Mouse (Mus musculus): Measurements from ENCODE around the gene Plagl1. TPM values are rescaled to one million over a fixed set of nuclear protein-coding genes. Genes with fewer than 3 reads are reported as not detected.

Plagl1 gene
- polyA plus RNA-seq, 1 experiment, result 12.4 TPM

DNA sequence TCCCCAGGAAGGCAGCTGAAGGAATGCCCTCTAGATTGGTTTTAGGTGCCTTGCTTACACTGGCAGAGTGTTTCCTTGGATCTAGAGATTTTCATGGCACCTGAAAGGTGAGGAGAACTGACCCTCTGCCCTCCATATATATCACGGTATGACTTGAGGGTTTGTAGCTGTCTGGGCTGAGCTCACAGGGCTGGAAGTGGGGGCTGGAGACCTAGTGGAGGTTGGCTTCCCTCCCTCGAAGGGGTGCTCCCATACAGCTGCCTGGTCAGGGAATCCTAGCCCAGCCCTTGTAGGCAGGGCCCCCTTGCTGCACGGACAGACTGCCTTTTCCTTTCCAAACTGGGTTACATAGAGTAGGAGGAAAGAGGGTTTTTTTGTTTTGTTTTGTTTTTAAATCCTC, 52.5 kb downstream of the Plagl1 start:
- TF ChIP-seq CTCF (IDR thresholded peaks at IDR 0.05; ENCODE audit: borderline replicate concordance, control insufficient read depth, extremely low read depth, insufficient read depth, low read length, poor library complexity), result no peak
- TF ChIP-seq POLR2A (IDR thresholded peaks at IDR 0.05; ENCODE audit: control insufficient read depth, extremely low read depth, insufficient read depth, low read length, poor library complexity), result no peak
- no peak for DNase-seq
- Histone ChIP-seq H3K27me3 (ENCODE audit: control insufficient read depth, insufficient read depth, low read length) (no peaks in the 10 kb centered on the region), H3K4me3 (ENCODE audit: control insufficient read depth, insufficient read depth, low read length) (no peak overlapping the region), H3K4me1 (replicated peaks; ENCODE audit: control insufficient read depth, insufficient read depth, low read length) (no peaks in the 10 kb centered on the region), H3K27ac (ENCODE audit: control insufficient read depth, insufficient read depth, low read length) (no peak overlapping the region), H3K36me3 (ENCODE audit: control insufficient read depth, insufficient read depth, low read length) (no peaks in the 10 kb centered on the region)
- WGBS, result 84% methylated on average over 3 of the region's 3 CpGs

DNA sequence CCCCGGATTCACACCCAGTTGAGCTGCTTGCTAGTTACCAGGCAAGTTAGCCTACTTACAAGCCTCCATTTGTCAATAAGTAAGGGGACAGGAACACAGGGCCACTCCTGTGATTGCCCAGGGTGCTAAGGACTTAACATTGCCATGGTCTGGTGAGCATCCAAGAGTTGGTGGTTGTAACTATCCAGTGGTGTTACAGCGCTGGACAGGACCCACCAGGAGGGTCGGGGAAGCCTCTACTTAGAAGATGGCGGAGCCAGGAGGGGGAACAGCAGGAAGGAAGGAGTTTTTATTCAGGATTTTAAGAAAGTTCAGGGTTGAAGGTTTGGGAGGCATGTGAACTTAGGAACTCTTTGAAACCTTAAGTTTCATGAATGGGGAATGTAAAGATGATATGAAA, 53.3 kb downstream of the Plagl1 start:
- TF ChIP-seq POLR2A (IDR thresholded peaks at IDR 0.05; ENCODE audit: control insufficient read depth, extremely low read depth, insufficient read depth, low read length, poor library complexity), result no peak
- no peak for TF ChIP-seq CTCF (IDR thresholded peaks at IDR 0.05; ENCODE audit: borderline replicate concordance, control insufficient read depth, extremely low read depth, insufficient read depth, low read length, poor library complexity)
- WGBS, result 92% methylated on average over 4 of the region's 4 CpGs
- no peak overlapping the region for H3K27ac ChIP-seq (ENCODE audit: control insufficient read depth, insufficient read depth, low read length)

DNA sequence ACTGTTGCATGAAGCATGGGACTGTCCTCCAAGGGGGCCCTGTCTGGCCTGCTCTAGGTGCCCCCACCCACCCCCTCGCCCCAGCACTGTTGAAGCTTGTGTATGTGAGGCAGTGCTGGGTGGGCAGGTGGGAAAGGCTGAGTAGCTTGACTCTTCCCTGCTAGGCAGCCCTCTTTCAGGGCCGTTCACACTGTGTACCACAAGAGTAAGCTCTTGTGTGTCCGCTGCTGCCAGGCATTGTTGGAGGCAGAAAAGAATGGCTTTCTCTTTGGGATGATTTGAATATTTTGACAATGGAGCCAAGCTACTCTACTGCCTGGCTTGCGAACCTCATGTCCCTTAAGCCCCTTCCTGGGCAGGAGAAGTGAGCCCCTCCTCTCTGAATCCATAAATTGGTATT, 54.7 kb downstream of the Plagl1 start:
- Histone ChIP-seq H3K36me3 (ENCODE audit: control insufficient read depth, insufficient read depth, low read length) (no peaks in the 10 kb centered on the region), H3K4me3 (ENCODE audit: control insufficient read depth, insufficient read depth, low read length) (no peak overlapping the region), H3K4me1 (replicated peaks; ENCODE audit: control insufficient read depth, insufficient read depth, low read length) (no peaks in the 10 kb centered on the region), H3K27me3 (ENCODE audit: control insufficient read depth, insufficient read depth, low read length) (no peaks in the 10 kb centered on the region), H3K27ac (ENCODE audit: control insufficient read depth, insufficient read depth, low read length) (no peak overlapping the region)
- no peak for DNase-seq
- TF ChIP-seq CTCF (IDR thresholded peaks at IDR 0.05; ENCODE audit: borderline replicate concordance, control insufficient read depth, extremely low read depth, insufficient read depth, low read length, poor library complexity) (no peak), POLR2A (IDR thresholded peaks at IDR 0.05; ENCODE audit: control insufficient read depth, extremely low read depth, insufficient read depth, low read length, poor library complexity) (no peak)
- 90% methylated on average over 4 of the region's 4 CpGs for WGBS

More for the DNA sequence above, 53.3 kb downstream of the Plagl1 start:
- Histone ChIP-seq H3K27me3 (ENCODE audit: control insufficient read depth, insufficient read depth, low read length) (no peaks in the 10 kb centered on the region), H3K4me1 (replicated peaks; ENCODE audit: control insufficient read depth, insufficient read depth, low read length) (no peaks in the 10 kb centered on the region), H3K4me3 (ENCODE audit: control insufficient read depth, insufficient read depth, low read length) (no peak overlapping the region), H3K36me3 (ENCODE audit: control insufficient read depth, insufficient read depth, low read length) (no peaks in the 10 kb centered on the region)
- no peak for DNase-seq

DNA sequence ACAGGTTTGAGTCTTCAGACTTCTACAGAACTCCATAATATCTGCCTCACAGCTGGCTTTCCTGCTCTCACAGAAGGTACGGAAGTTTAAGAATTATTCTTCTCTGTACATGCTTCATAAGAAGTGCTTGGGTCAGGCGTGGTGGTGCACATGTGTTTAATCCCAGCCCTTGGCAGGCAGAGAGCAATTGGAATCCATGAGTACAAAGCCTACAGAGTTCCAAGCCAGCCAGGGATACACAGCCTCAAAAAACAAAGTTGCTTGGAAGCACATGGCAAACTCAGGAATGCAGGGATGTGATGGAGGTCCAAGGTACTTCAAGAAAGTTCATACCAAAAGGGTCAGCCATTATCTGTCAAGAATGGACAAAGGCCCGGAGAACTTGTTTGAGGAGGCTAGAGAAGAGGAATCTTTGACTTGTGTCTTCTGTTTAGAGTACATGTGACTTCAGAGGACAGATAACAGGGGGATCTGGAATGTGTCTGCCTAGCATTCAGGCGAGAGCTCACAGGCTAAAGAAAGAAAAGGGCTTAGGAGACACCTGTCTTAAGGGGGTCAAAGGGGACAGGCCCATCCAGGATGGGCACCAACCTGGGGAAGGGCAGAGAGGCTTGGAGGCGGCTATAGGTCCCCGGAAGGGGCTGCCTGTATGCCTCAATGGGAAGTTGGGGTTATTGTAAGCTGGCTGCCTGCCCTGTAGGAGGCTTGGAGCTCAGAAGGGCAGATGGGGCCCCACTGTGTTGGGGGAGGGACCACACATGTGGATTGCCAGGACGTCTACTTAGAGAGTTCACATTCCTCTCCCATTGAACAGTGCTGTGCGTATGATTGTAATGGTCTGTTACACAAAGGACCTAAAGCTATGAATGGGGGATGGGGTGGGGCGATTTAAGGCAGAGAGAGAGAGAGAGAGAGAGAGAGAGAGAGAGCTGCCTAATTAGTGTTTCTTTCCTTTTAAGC, 56.7 kb downstream of the Plagl1 start:
- Histone ChIP-seq H3K4me1 (replicated peaks; ENCODE audit: control insufficient read depth, insufficient read depth, low read length) (no peaks in the 10 kb centered on the region), H3K4me3 (ENCODE audit: control insufficient read depth, insufficient read depth, low read length) (no peak overlapping the region), H3K27ac (ENCODE audit: control insufficient read depth, insufficient read depth, low read length) (no peak overlapping the region), H3K36me3 (ENCODE audit: control insufficient read depth, insufficient read depth, low read length) (no peaks in the 10 kb centered on the region), H3K27me3 (ENCODE audit: control insufficient read depth, insufficient read depth, low read length) (no peaks in the 10 kb centered on the region)
- 78% methylated on average over 9 of the region's 9 CpGs for WGBS
- DNase-seq, result no peak
- TF ChIP-seq CTCF (IDR thresholded peaks at IDR 0.05; ENCODE audit: borderline replicate concordance, control insufficient read depth, extremely low read depth, insufficient read depth, low read length, poor library complexity), result no peak
- no peak for TF ChIP-seq POLR2A (IDR thresholded peaks at IDR 0.05; ENCODE audit: control insufficient read depth, extremely low read depth, insufficient read depth, low read length, poor library complexity)

DNA sequence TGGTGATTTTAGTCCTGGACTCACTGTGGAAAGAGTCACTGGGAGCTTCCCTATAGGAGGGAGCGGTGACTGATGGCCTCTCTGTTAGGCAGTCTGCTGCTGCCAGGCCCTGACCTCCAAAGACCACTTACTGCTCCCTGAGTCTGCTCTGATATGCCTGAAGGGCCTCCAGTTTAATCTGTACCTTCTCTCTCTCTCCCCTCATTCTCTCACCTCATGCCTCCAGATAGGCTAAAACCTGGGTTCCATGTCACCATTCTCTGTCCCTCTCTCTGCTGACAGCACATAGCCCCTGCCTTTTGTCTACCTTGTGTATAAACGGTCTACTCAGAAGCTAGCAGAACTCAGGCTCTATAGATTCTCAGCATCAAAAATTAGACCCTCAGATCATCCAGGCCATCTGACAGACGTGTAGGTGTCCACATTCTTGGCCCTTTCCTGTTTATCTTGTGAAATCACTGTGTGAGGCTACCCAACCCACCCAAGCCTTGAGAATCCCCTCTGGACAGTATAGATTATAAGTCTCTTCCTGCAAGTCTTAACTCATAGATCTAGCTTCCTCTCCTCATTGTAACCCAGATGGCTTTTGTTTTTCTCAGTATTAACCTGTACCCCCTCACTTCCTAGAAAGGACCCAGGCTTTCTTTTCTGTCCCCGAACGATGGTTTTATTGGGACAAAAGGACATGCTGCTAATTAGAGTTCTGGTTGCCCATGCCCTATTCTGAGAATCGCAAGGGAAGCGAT, 57.9 kb downstream of the Plagl1 start:
- no peaks in the 10 kb centered on the region for H3K4me1 ChIP-seq (replicated peaks; ENCODE audit: control insufficient read depth, insufficient read depth, low read length)
- no peak overlapping the region for H3K27ac ChIP-seq (ENCODE audit: control insufficient read depth, insufficient read depth, low read length)
- TF ChIP-seq POLR2A (IDR thresholded peaks at IDR 0.05; ENCODE audit: control insufficient read depth, extremely low read depth, insufficient read depth, low read length, poor library complexity), result no peak
- H3K4me3 ChIP-seq (ENCODE audit: control insufficient read depth, insufficient read depth, low read length), result no peak overlapping the region
- 87% methylated on average over 7 of the region's 7 CpGs for WGBS
- H3K27me3 ChIP-seq (ENCODE audit: control insufficient read depth, insufficient read depth, low read length), result no peaks in the 10 kb centered on the region
- no peaks in the 10 kb centered on the region for H3K36me3 ChIP-seq (ENCODE audit: control insufficient read depth, insufficient read depth, low read length)
- no peak for DNase-seq

DNA sequence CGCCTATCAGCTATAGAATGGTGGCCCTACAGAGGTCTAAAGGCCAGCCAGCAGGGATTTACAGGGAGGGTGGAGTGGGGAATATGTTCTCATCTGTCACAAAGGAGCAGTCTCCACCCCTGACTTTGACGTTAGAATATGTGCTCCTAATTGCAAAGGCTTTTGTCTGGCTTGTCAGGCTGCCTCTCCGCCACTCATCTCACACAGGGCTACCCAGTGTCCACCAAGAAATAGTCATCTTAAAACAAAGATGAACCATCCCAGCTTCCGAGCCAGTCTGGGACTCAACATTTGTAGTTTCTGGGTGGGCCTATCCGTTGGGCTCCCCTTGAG, 58.4 kb downstream of the Plagl1 start:
- DNase-seq, result no peak
- Histone ChIP-seq H3K27ac (ENCODE audit: control insufficient read depth, insufficient read depth, low read length) (no peak overlapping the region), H3K4me3 (ENCODE audit: control insufficient read depth, insufficient read depth, low read length) (no peak overlapping the region), H3K36me3 (ENCODE audit: control insufficient read depth, insufficient read depth, low read length) (no peaks in the 10 kb centered on the region), H3K4me1 (replicated peaks; ENCODE audit: control insufficient read depth, insufficient read depth, low read length) (no peaks in the 10 kb centered on the region), H3K27me3 (ENCODE audit: control insufficient read depth, insufficient read depth, low read length) (no peaks in the 10 kb centered on the region)
- TF ChIP-seq POLR2A (IDR thresholded peaks at IDR 0.05; ENCODE audit: control insufficient read depth, extremely low read depth, insufficient read depth, low read length, poor library complexity) (no peak), CTCF (IDR thresholded peaks at IDR 0.05; ENCODE audit: borderline replicate concordance, control insufficient read depth, extremely low read depth, insufficient read depth, low read length, poor library complexity) (no peak)
- WGBS, result 94% methylated on average over 5 of the region's 5 CpGs
